Mouse (Mus musculus) thymus, adult 2 months (tissue): ENCODE results near the gene Camkv.

Source experiments
- CTCF ChIP-seq: fragments of 200-500 bp; IDR thresholded peaks from 2 replicates; pipeline ENCODE4 v1.5.1; 2012; ENCODE audit warnings: mild to moderate bottlenecking, control low read depth, low read length, moderate library complexity, borderline replicate concordance; ENCODE audit not compliant: control insufficient read depth, poor library complexity, insufficient read depth; ENCODE audit errors: extremely low read depth
- POLR2A ChIP-seq: fragments of 200-500 bp; IDR thresholded peaks from 2 replicates; pipeline ENCODE4 v1.6.1; 2012; ENCODE audit warnings: mild to moderate bottlenecking, low read length, control low read depth, moderate library complexity; ENCODE audit not compliant: control insufficient read depth, poor library complexity, insufficient read depth; ENCODE audit errors: extremely low read depth

- TF ChIP-seq CTCF, result no peak
- no peak for TF ChIP-seq POLR2A
Measured at GRCm38 (mm10) chr9:107926920-107927420, 8.5 kb upstream of the Camkv start.
